Mouse (Mus musculus): ENCODE measurements at regions not wholly inside any gene's neighbourhood (a gene's known extent, or its start where the extent isn't known, plus 50 kb on each side); places are given as distances from the start of the nearest gene placed in this dataset.

DNA sequence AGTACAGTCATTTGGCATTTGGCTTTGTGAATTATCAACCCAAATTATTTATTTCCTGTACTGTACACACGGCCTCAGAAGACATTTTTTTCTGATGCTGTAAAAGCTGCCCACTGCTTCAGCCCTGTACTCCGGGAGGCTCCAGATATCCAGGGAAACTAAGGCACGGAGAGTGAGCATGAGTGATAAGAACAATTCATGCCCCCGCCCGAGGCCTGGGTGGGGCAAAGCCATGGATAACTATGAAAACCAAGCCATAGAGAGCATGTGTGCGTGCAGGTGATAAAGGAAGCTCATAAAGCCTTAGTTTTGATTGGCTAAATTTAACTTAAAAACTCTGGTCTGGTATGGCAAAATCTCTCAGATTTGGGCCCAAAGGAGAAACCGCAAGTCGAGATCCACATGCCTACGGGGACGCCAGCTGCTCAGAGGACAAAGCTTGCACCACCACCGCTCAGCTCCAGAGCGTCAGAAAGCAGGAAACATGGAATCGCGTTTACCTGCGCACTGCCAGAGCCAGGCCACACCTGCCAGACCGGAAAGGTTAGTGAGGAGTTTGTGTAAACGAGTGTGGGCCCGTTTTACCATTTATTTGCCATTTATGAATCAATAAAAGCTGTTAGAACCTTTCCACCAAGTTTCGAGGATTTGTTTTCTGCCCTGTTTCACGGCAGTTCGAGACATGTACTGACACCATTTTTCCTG lies 390.9 kb downstream of the Rnd3 start:
- no peak for DNase-seq

DNA sequence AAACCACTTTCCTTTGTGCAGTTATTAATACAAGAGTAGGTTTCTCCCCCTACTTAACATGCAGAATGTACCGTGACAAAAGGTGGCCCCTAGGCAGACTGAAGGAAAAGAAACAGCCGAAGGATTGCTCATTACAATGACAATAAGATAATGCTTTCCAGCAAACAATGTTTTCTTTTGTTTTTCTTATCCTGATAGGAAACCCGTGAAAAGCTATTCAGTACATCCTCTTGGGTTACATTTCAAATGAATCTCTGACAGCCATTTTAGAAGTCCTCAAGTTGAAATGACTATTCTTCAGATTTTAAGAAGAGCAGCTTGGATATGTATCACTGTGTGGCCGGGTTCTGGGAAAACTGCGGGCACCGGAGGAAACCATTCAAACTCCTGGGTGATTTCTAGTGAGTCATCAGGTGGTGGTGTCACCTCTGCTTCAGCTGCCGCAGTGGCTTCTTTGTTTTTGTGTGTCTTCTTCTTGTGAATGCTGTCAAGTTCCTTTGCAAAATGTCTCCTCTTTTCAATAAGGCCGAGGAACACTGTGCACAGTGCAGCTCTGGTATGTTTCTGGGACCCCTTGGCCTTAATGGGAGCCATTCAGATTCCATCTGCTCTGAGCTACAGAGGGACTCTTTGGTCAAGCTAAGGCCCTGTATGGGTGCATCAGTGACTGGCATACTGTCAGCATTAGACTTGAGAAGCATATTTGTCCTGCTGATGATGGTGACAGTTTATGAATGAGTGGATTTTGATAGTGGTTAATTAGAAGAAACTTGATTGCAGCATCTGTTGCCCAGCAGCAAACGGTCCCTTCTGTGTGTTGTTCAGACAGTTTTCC lies 393.1 kb downstream of the Rnd3 start:
- DNase-seq = no peak

DNA sequence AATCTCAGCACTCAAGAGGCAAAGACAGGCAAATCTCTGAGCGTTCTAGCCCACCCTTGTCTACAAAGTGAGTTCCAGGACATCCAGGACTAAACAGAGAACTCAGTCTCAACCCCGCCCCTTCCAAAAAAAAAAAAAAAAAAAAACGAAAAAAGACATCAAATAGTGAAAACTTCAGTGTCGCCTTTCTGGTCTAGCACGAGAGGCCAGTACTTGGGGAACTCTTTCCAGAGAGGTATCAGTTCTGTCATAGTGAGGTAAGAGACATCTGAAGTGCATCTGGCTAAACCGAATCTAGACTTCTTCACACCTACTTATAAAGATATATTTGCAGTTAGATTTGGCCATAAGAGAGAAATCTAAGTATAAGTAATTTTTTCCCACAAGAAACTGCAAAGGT lies 393.8 kb downstream of the Rnd3 start:
- DNase-seq = no peak

DNA sequence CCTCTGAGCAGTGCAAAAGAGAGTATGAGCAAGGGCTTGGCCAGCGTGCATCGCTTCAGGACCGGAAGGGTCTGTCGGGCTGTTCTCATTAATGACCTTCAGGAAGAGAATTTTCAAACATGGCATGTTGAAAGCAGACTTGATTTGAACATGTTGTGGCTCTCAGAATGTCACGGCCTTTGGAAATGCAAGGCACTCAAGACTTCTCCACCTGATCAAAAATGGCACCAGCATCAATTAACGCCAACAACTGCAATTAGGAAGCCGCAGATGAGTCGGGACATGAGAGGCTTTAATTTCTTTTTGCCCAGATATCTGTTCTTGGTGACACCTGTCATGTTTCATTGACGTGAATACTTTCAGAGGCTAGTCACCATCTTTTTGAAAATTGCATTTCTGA lies 396.5 kb downstream of the Rnd3 start:
- DNase-seq = no peak

DNA sequence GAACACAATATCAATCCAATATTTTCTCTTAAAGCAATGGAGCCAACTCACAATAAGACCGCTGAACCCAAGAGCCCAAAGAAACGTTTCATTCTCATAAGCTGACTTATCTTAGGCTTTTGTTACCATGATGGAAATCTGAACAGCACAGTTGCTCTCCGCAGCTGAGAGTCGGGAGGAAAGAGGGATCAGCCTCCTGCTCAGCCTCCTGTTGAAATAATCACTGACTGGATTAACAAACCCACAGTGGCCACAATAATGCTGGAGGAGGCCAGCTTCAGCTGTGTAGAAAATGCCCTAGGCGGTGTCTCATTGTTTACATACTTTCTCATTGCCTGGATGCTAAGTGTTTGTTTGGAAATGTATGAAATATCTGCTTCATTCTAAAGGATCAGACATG lies 398.1 kb downstream of the Rnd3 start:
- DNase-seq = no peak

DNA sequence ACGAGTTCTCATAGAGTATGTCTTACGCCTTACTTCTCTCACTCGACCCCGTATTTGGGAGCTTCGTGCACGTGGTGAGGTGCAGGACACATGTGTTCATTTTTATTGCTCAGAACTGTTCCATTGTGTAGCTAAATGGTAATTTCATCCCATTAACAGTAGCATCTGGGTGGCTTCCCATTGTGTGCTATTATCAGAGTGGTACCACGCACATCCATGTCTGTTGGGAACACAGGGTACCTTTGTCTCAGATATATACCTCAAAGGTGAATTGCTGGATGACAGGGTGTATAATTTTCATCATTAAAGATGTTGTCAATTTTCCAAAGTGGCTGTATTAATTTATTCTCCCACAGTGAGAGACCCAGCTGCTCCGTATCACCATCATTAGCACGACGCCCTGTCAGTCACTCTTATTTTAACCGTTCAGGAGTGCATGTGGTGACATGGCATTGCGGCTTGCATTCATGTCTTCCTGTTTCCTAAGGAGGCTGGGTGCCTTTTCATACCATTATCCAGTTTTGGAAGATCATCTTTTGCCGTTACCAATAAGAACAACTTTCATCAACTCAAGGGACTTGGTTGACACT lies 404.2 kb downstream of the Rnd3 start:
- no peak for DNase-seq

DNA sequence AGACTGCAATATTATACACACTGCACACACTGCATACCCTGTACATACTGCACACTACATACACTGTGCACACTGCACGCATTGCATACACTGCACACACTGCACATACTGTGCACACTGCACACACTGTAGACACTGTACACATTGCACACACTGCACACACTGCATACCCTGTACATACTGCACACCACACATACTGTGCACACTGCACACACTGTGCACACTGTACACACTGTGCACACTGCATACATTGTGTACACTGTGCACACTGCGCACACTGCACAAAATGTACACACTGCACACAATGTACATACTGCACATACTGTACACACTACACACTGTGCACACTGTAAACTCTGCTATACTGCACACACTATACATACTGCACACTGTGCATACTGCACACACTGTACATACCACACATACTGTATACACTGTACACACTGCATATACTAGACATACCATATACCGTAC lies 405.1 kb downstream of the Rnd3 start:
- no peak for DNase-seq

DNA sequence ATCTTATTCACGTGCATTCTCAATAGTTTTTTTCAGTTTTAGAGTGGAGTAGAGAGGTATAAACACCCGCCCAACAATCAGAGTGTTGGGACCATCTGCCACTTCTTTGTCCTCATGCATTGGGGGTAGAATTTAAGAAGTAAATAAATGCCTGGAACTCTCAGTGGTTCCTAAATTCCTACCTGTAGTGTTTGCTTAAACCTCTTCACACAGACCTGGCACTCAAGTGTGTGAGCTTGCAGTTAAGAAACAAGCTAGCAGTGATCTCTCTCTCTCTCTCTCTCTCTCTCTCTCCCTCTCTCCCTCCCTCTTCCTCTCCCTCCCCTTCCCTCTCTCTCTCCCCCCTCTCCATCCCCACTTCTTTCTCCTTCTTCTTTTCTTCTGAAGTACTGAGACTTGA lies 406.5 kb downstream of the Rnd3 start:
- DNase-seq = no peak

DNA sequence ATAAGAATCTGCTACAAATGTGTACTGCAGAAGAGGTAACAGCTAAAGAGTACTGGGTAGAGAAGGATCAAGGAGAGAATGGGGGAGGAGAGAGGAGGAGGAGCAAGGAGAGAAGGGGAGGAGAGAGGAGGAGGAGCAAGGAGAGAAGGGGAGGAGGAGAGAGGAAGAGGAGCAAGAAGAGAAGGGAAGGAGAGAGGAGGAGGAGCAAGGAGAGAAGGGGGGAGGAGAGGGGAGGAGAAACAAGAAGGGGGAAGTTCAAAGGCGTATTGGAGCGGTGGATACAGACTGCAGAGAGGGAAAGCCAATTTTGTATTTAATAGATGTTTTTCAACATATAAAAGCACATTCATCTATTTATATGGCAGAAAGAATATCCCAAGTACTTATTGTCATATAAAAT lies 407.6 kb downstream of the Rnd3 start:
- DNase-seq = no peak

DNA sequence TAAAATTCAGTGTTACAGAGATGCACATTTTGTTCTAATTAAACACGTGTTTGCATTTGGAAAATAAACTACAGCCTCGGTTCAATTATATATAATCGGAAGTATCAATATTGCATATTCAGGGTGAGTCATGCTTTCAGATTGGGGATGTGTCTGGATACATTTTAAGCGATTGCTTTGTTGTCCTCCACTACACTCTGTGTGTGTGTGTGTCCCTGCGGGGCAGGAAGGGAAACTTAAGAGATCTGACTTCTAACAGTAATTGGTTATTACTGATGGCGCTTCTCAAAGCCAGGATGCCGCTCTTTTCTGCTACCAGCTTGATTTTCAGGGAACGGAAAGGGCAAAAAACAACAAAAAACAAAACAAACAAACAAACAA lies 409.3 kb downstream of the Rnd3 start:
- no peak for DNase-seq

DNA sequence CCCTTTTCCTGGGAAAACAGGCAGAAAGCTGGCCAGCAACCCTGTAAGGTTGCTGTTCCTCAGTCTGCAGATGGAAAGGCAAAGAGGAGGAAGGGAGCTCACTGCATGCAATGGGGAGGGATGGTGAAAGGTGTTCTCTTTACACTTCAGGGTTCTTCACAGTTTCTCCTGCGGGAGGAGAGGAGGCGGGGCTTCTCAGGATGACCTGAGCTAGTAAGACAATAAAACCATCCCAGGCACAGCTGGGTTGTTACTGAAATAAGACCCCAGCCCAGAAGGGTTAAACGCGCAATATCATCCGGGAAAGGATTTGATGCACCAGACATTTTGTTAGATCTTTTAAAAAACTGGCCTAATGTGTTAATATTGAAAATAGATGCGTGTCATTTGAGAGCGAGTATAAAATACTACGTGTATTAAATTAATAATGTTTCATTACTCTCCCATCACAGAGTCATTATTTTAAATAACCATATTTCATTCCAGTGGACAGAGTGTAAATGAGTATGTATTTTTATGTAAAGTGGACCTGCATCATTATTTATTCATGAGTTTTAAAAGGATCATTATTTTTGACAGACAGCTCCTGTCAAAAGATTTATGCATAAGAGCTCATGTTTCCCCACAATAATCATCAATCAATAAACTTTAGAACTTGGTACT lies 409.8 kb downstream of the Rnd3 start:
- DNase-seq = no peak

DNA sequence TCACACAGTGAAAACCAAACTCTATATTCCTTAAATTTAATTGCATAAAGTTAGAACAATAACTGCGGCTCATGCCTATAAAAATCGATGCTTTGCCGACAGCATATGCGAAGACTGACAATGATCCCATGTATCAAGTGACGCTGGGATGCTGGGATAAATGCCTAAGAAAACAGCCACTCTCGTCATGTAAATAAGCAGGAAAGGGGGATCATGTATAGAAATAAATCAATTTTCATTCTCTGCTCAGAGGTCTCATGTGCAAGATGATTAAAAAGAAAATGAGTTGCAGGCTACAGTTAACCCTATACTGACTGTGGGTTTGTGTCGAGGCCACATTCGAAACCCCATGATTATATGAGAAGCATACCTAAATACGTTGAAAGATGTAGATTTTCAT lies 411.2 kb downstream of the Rnd3 start:
- DNase-seq = no peak

DNA sequence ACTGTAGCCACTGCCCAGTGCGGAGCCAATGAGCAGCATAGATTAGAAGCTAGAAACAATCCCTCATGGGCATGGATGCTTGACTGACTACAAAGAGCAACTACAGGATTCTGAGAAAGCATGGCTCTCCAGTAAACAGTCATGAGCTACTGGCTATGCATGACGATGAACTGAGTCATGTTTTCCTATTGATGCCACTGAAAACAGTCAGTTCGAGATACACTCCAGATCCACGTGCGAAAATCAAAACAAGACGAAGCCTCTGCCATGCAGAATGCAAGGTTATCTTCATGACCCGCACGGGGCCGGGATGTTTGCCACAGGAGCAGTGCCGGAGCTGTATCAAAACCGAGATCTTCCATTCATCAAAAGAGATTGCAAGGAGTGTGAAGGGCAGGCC lies 413.9 kb downstream of the Rnd3 start:
- no peak for DNase-seq

DNA sequence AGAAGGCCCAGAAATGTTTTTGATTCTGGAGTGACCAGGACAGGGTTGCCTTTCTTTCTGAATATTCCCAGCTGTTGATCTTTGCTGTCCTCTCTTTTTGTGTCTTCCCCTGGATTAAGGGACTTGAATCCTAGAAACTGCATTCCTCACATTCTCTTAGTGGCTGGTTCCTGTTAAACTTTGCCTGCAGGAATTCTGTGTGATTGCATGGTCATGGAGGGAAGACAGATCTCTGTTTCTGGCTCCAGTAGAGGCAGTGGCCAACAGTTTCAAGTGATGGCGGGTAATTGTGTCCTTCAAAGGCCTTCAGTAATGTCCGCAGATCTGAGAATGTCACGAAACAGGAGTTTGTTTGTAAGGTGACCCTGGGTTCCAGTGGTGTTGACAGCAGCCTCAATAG lies 410.1 kb upstream of the Mmadhc start:
- DNase-seq = no peak

DNA sequence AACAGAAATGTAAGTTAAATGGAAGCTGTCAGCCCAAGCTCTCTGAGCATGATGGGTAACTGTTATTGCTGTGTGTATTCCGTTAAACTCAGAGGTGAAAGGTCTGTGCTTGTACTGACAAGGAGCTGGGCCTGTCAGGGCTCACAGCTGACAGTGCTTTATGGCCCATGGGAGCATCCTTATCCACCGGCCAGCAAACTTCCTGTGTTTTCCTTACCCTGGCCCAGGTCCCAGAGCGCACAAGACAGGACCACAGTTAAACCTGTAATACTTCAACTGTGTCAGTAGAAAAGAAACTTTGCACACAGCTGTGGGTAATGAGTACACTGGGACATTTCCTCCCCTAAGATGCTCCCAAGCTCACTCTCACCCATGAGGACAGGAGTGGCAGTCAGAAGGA lies 407.7 kb upstream of the Mmadhc start:
- DNase-seq = no peak

DNA sequence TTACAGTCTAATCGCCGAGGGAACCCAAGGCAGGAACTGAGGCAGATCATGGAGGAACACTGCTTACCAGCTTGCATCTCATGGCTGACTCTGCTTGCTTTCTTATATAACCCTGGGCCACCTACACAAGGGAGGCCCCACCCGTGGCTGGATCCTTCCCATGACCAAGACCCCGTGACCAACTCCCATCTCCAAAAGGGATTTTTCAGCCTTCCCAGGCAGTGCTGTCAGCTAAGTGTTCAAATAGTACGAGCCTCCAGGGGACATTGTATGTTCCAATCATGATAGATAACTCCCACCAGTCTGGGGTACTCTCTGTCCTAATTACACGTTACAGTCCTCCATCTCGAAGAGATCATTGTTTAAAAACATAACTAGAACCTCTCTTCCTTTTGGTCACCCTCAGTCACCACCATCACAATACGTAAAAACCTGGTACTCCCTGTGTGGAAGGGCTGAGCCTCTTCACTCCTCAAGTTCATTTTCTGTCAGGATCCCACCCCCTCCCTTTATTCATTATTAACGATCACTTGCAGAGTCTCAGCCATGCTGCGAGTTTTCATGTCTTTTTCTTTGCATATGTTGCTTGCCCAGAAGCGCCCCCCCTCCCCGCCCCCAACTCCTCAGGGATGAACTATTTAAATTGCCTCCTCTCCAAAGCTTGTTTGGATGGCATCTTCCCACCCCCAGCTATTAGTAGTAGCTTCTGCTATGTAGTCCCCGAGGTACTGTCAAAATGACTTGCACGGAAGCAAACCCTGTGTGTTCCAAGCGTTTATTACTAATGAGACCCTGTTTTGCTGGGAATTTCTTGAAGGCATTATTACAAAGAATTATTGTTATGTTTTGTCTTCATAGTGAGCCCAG lies 406.2 kb upstream of the Mmadhc start:
- no peak for DNase-seq

DNA sequence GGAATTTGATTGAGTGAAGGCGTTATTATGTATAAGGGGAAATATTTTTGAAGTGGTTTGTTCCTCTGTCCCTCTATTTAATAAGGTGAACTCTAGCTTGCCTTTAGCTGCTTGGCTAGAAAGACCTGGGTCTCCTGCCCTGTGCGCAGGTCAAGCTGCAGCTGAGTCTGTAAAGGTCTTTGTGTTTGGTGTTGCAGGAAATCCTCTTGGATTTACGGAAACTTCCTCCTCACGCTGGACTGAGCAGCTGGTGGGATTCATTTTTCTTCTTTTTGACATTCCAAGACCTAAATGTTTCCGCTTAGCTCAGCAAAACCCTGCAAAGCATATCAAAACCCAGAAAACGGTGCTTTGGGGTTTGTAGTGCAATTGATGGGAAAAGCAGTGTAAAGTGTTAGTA lies 402.2 kb upstream of the Mmadhc start:
- no peak for DNase-seq

DNA sequence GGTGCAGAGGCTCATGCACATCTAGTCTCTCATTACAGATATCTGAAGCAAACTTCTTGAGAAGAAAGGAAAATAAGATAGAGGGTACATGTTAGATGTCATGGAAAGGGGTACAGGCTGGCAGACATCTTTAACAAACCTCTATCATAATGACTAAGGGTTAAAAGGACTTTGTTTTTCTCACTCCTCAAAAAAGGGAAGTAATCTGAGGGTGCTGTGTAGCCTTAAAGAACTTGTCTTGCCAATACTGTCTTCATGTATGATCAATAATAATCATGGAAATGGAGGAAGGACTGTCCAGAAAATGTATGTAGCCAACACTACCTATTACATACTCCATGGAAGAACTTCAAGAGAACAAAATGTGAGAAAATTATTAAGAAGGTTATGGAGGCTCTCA lies 400.0 kb upstream of the Mmadhc start:
- DNase-seq = no peak

DNA sequence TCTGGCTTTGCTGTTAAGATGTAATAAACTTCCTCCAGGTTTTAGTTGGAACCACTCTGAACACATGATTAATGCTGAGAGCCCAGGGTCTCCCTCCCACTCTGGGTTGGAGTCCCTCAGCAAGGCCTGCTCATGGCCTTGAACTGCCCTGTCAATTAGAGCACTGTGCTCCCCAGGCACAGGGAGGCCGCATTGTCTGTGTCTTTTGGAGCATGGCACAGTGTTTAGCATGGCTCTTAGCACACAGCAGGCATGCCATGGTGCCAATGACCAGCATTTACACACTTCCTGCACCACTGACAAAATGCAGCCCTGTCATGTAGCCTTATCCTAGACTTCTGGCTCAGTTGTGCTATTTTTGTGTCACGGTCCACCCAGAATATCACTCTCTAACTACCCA lies 398.2 kb upstream of the Mmadhc start:
- DNase-seq = no peak

DNA sequence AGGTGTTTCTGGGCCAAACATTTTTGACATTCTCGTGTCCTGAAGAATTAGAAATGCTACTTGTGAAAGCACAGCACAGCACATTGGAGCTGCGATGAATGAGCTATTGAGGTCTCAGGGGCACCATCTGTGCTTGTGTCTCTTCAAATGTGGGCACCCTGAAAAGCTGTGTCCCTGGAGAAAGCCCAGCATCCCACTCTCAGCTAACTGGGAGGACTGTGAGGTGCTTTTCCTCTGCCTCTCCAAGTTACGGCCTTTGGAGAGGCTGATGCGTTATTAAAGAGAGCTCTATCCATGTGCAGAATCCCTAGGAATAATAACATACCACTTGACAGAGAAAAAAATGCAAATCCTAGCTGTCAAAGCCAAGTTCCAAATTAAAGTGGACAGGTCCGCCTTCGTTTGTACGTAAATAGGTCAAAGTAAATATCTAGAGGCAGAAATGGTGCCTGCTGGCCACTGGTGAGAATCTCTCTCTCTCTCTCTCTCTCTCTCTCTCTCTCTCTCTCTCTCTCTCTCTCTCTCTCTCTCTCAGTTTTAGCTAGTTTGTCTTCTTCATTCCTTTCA lies 397.3 kb upstream of the Mmadhc start:
- DNase-seq = peak in 1 of 2 experiments; percentile 3

DNA sequence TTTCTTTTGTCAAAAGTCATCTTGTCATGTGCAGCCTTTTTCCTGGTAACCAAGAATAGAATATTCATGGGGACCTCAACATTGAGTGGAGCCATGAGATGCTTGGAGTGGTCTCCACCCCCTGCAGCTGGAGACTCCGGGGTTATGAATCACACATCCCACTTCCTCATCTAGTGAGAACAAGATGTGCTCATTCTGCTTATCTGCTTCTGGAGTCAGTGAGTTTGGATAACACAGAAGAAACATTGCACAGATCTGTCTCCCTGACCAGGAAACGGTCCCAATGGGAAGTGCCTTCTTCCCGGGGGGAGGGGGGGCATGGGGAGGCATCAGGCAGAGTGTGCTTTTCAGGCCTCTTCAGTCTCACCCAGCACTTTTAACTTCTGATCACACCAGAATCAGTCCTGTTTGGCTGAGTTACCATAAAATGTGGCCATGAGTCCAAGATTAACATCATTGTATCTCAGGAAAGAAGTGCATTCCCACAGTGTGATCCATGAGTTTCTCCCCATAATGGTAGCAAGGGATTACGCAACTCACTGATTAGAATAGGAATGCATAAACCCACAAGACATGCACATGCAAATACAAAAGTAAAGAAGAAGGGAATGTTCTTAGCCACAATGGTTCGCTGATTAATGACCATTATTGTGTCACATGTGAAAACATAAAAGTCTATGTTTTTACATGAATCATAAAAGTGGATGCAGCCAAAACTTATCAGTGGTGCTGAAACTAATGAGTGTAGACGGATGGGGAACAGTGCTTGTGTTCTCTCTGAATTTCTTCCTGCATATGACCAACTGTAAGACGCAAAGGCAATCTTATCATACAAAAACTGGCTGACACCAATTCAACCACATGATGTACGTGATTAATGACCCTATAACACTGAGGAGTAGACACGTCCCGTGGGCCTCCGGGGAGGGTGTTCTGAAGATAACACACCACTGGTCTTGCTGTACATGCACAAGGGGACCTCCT lies 393.8 kb upstream of the Mmadhc start:
- DNase-seq = no peak

All from layer of hippocampus, postnatal 36 days (tissue).